Mouse (Mus musculus) limb, embryonic 12.5 days (tissue): ENCODE measurements at regions not wholly inside any gene's neighbourhood (a gene's known extent, or its start where the extent isn't known, plus 50 kb on each side); places are given as distances from the start of the nearest gene placed in this dataset.

Experiments
- ATAC-seq: fragments of 200-750 bp; cut with Nextera tagmentation; 2 replicates; pipeline ENCODE4 v1.8.0; 2017; ENCODE audit warnings: low read depth, moderate TSS enrichment; ENCODE audit not compliant: insufficient number of reproducible peaks, insufficient read depth, low FRiP score, low TSS enrichment
- H3K27ac ChIP-seq: fragments of 300-500 bp; sonication (generic); 2 replicates; pipeline ENCODE4 v1.5.1; 2016; ENCODE audit warnings: mild to moderate bottlenecking, moderate library complexity
- H3K27me3 ChIP-seq: fragments of 300-500 bp; sonication (generic); 2 replicates; pipeline ENCODE4 v1.6.1; 2016; ENCODE audit warnings: mild to moderate bottlenecking, moderate library complexity
- H3K36me3 ChIP-seq: fragments of 300-500 bp; sonication (generic); 2 replicates; pipeline ENCODE4 v1.6.1; 2016; ENCODE audit warnings: mild to moderate bottlenecking, moderate library complexity
- H3K4me1 ChIP-seq: fragments of 300-500 bp; sonication (generic); replicated peaks from 2 replicates; pipeline ENCODE4 v1.6.1; 2016
- H3K4me2 ChIP-seq: fragments of 300-500 bp; sonication (generic); 2 replicates; pipeline ENCODE4 v1.6.1; 2016; ENCODE audit warnings: mild to moderate bottlenecking, moderate library complexity
- H3K4me3 ChIP-seq: fragments of 300-500 bp; sonication (generic); replicated peaks from 2 replicates; pipeline ENCODE4 v1.5.1; 2016; ENCODE audit warnings: mild to moderate bottlenecking
- H3K9ac ChIP-seq: fragments of 300-500 bp; sonication (generic); replicated peaks from 2 replicates; pipeline ENCODE4 v1.6.1; 2016; ENCODE audit warnings: mild to moderate bottlenecking, moderate library complexity
- H3K9me3 ChIP-seq: fragments of 300-500 bp; sonication (generic); 2 replicates; pipeline ENCODE4 v1.6.1; 2016; ENCODE audit warnings: mild to moderate bottlenecking, moderate library complexity
- WGBS: fragments of 180-500 bp; shearing (Covaris S2); methylation state at CpG from one replicate; pipeline ENCODE4 v1.1.7; 2016; 5-methylcytosine and 5-hydroxymethylcytosine counted together

DNA sequence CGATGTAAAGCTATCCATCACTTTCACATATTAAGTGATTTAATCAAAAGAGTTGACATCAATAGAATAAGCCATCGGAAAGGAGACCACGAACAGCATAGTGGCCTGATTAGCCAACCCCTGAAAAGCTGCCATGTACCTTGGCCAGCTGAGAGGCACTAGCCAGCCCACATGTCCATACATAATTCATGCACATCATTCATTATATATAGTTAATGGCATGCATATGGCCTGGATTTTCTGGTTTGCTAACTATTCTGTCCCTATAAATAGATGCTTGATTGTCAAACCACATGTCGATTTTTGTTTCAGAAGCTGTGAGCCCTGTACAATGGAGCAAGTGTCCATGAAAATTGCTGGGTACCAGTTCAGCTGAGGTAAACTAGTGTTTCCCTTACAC is 93.5 kb upstream of the Slc28a3 start:
- H3K9me3 ChIP-seq: 0 out of 2 replicates have a peak, but pooled peaks cover under 1% of the 10 kb centered on the region
- H3K27ac ChIP-seq: no peak overlapping the region
- no peak overlapping the region for H3K4me2 ChIP-seq
- 77% methylated on average over 4 of the region's 4 CpGs for WGBS
- no peak overlapping the region for H3K9ac ChIP-seq
- no peaks in the 10 kb centered on the region for H3K4me1 ChIP-seq
- ATAC-seq: no peak
- no peaks in the 10 kb centered on the region for H3K36me3 ChIP-seq
- no peaks in the 10 kb centered on the region for H3K27me3 ChIP-seq
- no peak overlapping the region for H3K4me3 ChIP-seq

DNA sequence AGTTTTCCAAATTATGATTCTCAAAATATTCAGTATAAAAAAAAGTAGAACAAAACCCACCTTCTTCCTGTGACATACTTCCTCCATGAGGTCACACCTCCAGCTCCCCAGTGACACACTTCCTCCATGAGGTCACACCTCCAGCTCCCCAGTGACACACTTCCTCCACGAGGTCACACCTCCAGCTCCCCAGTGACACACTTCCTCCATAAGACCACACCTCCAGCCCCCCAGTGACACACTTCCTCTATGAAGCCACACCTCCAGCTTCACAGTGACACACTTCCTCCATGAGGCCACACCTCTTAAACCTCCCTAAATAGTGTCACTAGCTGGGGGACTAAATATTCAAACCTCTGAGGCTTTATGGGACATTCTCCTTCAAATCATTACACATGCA is 89.8 kb upstream of the Ntrk2 start:
- Histone ChIP-seq H3K27me3 (no peaks in the 10 kb centered on the region), H3K4me1 (no peaks in the 10 kb centered on the region), H3K36me3 (no peaks in the 10 kb centered on the region), H3K4me2 (no peak overlapping the region), H3K4me3 (no peak overlapping the region), H3K9ac (no peak overlapping the region), H3K9me3 (no peaks in the 10 kb centered on the region), H3K27ac (no peak overlapping the region)
- no peak for ATAC-seq
- 76% methylated on average over 1 of the region's 1 CpGs for WGBS

DNA sequence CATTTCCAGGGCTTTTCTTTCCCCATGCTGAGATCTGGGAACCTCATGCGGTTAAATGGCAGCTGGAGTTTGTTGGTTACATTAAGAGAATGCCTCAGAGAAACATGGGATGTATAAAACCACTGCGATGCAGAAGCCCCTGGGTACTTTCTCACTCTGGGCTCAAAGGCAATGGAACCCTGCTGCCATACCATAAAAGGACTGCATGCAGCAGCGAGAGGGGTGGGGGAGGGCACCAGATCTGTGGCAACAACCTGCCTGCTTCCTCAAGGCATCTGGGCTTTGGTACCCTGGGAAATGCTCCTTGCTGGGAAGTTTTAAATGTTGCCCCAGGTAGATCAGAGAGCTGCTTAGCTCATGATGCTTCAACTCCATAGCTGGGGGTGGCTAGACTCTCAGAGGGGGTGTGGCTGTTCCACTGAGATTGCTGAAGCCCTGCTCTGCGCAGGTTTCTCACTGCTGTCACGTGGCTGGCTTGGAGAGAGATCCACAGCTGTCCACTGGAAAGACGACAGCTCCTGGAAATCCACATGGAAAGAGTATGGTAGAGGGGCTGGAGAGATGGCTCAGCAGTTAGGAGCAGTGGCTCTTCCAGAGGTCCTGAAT is 75.8 kb upstream of the Ntrk2 start:
- Histone ChIP-seq H3K27me3 (0 out of 2 replicates have a peak, but pooled peaks cover 5% of the 10 kb centered on the region), H3K9me3 (peaks cover 3% of the 10 kb centered on the region; the same call in 1 of the 2 replicates), H3K27ac (0 out of 2 replicates have a peak overlapping the region, but pooled peaks have one; percentile 13), H3K9ac (no peak overlapping the region), H3K4me2 (peak overlapping the region; percentile 23; the same call in 1 of the 2 replicates), H3K36me3 (no peaks in the 10 kb centered on the region), H3K4me3 (no peak overlapping the region), H3K4me1 (peaks cover 18% of the 10 kb centered on the region)
- WGBS: 10% methylated on average over 6 of the region's 6 CpGs
- peak; percentile 63; the same call in 1 of the 2 replicates for ATAC-seq

DNA sequence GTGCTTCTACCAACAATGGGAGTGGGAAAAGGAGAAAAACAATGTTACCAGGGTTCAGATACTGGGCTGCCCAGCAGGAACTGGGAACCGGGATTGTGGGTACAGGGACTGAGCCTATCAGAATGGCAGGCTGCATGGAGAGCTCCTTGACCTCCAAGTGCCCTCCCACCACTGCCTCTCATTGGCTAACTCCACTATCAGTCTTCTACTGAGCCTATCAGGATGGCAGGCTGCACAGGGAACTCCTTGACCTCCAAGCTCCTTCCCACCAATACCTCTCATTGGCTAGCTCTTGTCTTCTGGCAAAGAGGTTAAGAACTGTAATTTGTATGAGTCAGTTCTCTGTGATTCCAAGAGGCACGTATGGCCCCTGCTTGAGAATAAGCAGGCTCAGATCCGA is 73.6 kb upstream of the Ntrk2 start:
- Histone ChIP-seq H3K36me3 (no peaks in the 10 kb centered on the region), H3K9ac (no peak overlapping the region), H3K27ac (no peak overlapping the region), H3K4me1 (peaks cover 20% of the 10 kb centered on the region), H3K27me3 (peaks cover 7% of the 10 kb centered on the region; the same call in 1 of the 2 replicates), H3K4me3 (no peak overlapping the region), H3K4me2 (no peak overlapping the region), H3K9me3 (peaks cover 3% of the 10 kb centered on the region; the same call in 1 of the 2 replicates)
- no peak for ATAC-seq
- 63% methylated on average over 3 of the region's 3 CpGs for WGBS

DNA sequence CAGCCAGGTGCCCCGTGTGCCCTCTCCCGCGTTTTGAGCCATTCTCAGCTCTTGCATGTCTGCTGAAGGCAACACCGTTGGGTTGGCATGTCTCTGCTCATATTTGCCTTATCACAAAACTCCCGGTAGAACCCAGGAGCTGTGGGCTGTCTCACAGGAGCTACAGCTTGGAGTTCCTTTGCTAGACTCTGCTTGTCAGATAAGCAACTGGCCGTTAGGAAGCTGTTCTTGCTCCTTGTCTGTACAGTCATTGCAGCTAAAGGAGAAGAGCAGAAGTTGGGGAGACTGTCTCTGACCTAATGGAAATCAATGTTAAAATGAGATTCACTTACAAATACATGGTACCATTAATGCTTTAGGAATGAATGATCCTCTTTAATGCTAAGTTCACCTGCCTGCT is 72.8 kb upstream of the Ntrk2 start:
- peaks cover 7% of the 10 kb centered on the region; the same call in 1 of the 2 replicates for H3K27me3 ChIP-seq
- peaks cover 20% of the 10 kb centered on the region for H3K4me1 ChIP-seq
- no peak overlapping the region for H3K4me2 ChIP-seq
- no peak for ATAC-seq
- H3K4me3 ChIP-seq: no peak overlapping the region
- no peaks in the 10 kb centered on the region for H3K36me3 ChIP-seq
- WGBS: 88% methylated on average over 6 of the region's 6 CpGs
- H3K9me3 ChIP-seq: peaks cover 1% of the 10 kb centered on the region; the same call in 1 of the 2 replicates
- H3K27ac ChIP-seq: no peak overlapping the region
- H3K9ac ChIP-seq: no peak overlapping the region

DNA sequence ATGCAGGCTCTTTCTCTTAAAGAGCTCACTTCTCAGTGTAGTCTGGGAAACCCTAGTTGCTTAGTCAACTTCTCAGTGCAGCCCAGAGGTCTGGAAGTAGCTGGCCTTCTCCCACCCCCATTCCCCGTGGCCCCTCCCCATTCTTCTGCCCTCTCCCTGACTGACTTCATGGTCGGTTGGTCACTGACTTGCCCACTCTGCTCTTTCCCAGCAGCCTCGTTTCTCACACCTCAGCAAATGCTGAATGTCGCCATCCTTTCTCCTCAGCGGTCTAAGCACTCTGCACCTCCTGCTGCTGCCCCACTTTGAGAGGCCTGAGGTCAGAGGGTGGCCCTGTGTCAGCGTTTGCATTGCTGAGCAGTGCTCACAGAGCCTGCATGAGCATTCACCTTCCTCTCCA is 70.8 kb upstream of the Ntrk2 start:
- Histone ChIP-seq H3K27me3 (peaks cover 7% of the 10 kb centered on the region; the same call in 1 of the 2 replicates), H3K9me3 (no peaks in the 10 kb centered on the region), H3K27ac (no peak overlapping the region), H3K4me2 (no peak overlapping the region), H3K9ac (no peak overlapping the region), H3K4me1 (peaks cover 13% of the 10 kb centered on the region), H3K36me3 (no peaks in the 10 kb centered on the region), H3K4me3 (no peak overlapping the region)
- 13% methylated on average over 6 of the region's 6 CpGs for WGBS
- no peak for ATAC-seq

DNA sequence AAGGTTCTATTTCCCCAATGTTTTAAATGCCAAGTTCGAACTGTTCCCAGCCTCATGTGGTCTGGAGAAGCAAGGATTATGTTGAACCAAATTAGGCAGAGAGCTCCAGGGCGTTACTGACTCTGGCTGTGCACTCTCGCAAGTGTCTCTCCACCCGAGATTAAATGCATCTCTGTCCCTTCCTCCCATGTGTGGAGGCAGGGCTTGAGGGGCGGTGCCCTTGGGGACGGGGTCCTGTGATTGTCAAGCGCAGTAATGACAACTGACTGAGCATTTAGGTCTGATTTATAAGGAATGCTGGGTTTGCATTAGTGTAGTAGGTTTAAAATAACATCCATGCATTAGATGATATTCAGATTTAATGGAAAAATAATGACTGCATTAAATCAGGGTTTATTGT is 65.6 kb upstream of the Ntrk2 start:
- WGBS: 56% methylated on average over 7 of the region's 7 CpGs
- Histone ChIP-seq H3K9me3 (0 out of 2 replicates have a peak, but pooled peaks cover 5% of the 10 kb centered on the region), H3K36me3 (no peaks in the 10 kb centered on the region), H3K27me3 (peaks cover 2% of the 10 kb centered on the region; the same call in 1 of the 2 replicates), H3K4me1 (0 out of 2 replicates have a peak, but pooled peaks cover under 1% of the 10 kb centered on the region), H3K4me3 (no peak overlapping the region), H3K4me2 (no peak overlapping the region), H3K27ac (no peak overlapping the region), H3K9ac (no peak overlapping the region)
- ATAC-seq: no peak

DNA sequence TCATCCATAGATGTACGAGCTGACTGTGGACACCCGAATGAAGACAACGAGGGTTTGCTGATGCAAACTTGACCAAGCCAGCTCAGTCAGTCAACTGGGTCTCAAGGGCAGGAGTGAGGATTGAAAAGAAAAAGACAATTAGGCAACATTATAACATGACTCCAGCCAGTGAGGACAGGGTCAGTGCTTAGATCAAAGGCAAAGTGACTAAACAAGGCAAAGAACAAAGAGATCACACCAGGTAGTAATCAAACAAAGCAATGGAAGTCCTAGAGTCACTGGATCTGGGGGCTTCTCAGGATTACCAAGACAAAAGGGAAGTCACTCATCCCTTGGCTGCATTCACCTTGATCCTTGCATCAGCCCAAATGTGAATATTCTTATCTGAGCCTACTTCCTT is 60.3 kb upstream of the Ntrk2 start:
- Histone ChIP-seq H3K4me3 (no peak overlapping the region), H3K27me3 (no peaks in the 10 kb centered on the region), H3K9me3 (0 out of 2 replicates have a peak, but pooled peaks cover 5% of the 10 kb centered on the region), H3K4me1 (no peaks in the 10 kb centered on the region), H3K9ac (no peak overlapping the region), H3K36me3 (no peaks in the 10 kb centered on the region), H3K4me2 (no peak overlapping the region), H3K27ac (no peak overlapping the region)
- no peak for ATAC-seq
- 81% methylated on average over 3 of the region's 3 CpGs for WGBS

DNA sequence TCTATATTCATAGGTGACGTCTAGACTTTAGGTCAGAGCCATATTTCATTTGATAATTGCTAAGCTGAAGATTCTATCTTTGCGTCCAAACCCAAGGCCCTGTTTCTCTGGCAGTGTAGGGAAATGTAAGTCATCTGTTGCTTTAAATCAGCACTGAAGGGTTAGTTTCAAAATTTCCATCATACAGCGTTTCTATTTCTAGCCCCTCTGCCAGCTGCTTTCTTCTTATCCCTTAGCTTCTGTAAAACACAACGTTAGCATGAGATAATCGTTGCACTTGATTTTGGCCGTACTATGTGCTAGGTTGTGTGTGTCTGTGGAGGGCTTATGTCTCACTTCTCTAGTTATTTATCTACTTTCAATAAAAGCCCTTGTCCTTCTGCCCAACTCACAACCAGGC is 58.7 kb upstream of the Ntrk2 start:
- Histone ChIP-seq H3K27me3 (no peaks in the 10 kb centered on the region), H3K9me3 (0 out of 2 replicates have a peak, but pooled peaks cover 5% of the 10 kb centered on the region), H3K27ac (no peak overlapping the region), H3K9ac (no peak overlapping the region), H3K4me3 (no peak overlapping the region), H3K36me3 (no peaks in the 10 kb centered on the region), H3K4me1 (0 out of 2 replicates have a peak, but pooled peaks cover 8% of the 10 kb centered on the region), H3K4me2 (no peak overlapping the region)
- 89% methylated on average over 6 of the region's 6 CpGs for WGBS
- ATAC-seq: no peak

DNA sequence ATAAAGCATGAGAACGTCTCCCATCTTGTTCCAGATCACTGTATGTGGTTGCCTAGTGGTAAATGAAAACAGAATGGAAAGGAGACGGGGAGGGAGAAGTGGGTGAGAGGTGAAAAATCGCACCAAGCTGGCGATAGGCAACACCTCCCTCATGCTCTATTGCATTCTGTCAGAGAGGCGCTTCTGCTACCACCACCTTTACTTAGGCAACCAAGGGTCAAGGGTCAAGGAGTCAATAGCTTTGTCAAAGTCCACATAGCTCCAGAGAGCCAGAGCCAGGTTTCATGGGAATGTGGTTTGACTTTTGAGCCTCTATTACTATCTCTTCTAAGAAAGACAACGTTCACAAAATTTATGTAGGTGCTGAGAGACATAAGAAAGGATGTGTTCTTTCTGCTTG is 50.2 kb upstream of the Ntrk2 start:
- Histone ChIP-seq H3K27ac (no peak overlapping the region), H3K36me3 (no peaks in the 10 kb centered on the region), H3K4me1 (0 out of 2 replicates have a peak, but pooled peaks cover 8% of the 10 kb centered on the region), H3K4me3 (no peak overlapping the region), H3K9me3 (no peaks in the 10 kb centered on the region), H3K9ac (no peak overlapping the region), H3K4me2 (no peak overlapping the region), H3K27me3 (no peaks in the 10 kb centered on the region)
- ATAC-seq: no peak
- 56% methylated on average over 6 of the region's 6 CpGs for WGBS
